Mouse (Mus musculus) liver, postnatal 0 days (tissue): ENCODE data around the gene Yrdc.

Experiments
- CTCF ChIP-seq: sonication (generic); IDR thresholded peaks from 2 replicates; pipeline ENCODE4 v1.5.1; 2016; ENCODE audit warnings: antibody characterized with exemption, low read depth
- EP300 ChIP-seq: IDR thresholded peaks from 2 replicates; pipeline ENCODE4 v1.6.1; 2016; ENCODE audit warnings: antibody characterized with exemption, low read depth, mild to moderate bottlenecking

- TF ChIP-seq CTCF (no peak), EP300 (no peak)
Observed at GRCm38 (mm10) chr4:124809136-124809883, 41.2 kb upstream of the Yrdc start.
